Mouse (Mus musculus) midbrain, embryonic 16.5 days (tissue): ENCODE data around the gene Gm11146. TPM values are rescaled to one million over a fixed set of nuclear protein-coding genes. Genes with fewer than 3 reads are reported as not detected.

ENCODE experiments used
- ATAC-seq: fragments of 200-750 bp; cut with Nextera tagmentation; 2 replicates; pipeline ENCODE4 v1.8.0; 2017; ENCODE audit warnings: moderate TSS enrichment
- H3K27ac ChIP-seq: fragments of 300-500 bp; sonication (generic); 2 replicates; pipeline ENCODE4 v1.5.1; 2014; ENCODE audit warnings: mild to moderate bottlenecking, low read length, mixed read lengths
- H3K27me3 ChIP-seq: fragments of 300-500 bp; sonication (generic); 2 replicates; pipeline ENCODE4 v1.6.1; 2014; ENCODE audit warnings: low read depth, low read length, mixed read lengths; ENCODE audit not compliant: control insufficient read depth, insufficient read depth
- H3K36me3 ChIP-seq: fragments of 300-500 bp; sonication (generic); 2 replicates; pipeline ENCODE4 v1.6.1; 2014; ENCODE audit warnings: mild to moderate bottlenecking, low read length, moderate library complexity, mixed read lengths; ENCODE audit not compliant: control insufficient read depth, insufficient read depth
- H3K4me1 ChIP-seq: fragments of 300-500 bp; sonication (generic); 2 replicates; pipeline ENCODE4 v1.6.1; 2014; ENCODE audit warnings: mild to moderate bottlenecking, low read length, mixed read lengths; ENCODE audit not compliant: control insufficient read depth, insufficient read depth
- H3K4me2 ChIP-seq: fragments of 300-500 bp; sonication (generic); 2 replicates; pipeline ENCODE4 v1.6.1; 2014; ENCODE audit warnings: mild to moderate bottlenecking, low read length, mixed read lengths
- H3K4me3 ChIP-seq: fragments of 300-500 bp; sonication (generic); 2 replicates; pipeline ENCODE4 v1.5.1; 2014; ENCODE audit warnings: low read depth, mild to moderate bottlenecking, low read length, moderate library complexity, mixed read lengths
- H3K9ac ChIP-seq: fragments of 300-500 bp; sonication (generic); 2 replicates; pipeline ENCODE4 v1.6.1; 2014; ENCODE audit warnings: low read depth, low read length, mixed read lengths
- H3K9me3 ChIP-seq: fragments of 300-500 bp; sonication (generic); replicated peaks from 2 replicates; pipeline ENCODE4 v1.6.1; 2014; ENCODE audit warnings: mild to moderate bottlenecking, low read length, mixed read lengths; ENCODE audit not compliant: control insufficient read depth, poor library complexity, severe bottlenecking
- WGBS: fragments of 180-500 bp; shearing (Covaris S2); extraction: QIAGEN DNeasy Blood & Tissue Kit; methylation state at CpG from one replicate; pipeline ENCODE4 v1.1.7; 2014; 5-methylcytosine and 5-hydroxymethylcytosine counted together
- polyA plus RNA-seq: library from polyadenylated mRNA; unstranded; fragments of >200 nt; fragmentation: Nextera tagmentation; extraction: Ambion mirVana; gene quantifications from 2 replicates; pipeline ENCODE4 v1.2.1, GENCODE M21; 2015

Gene Gm11146
- polyA plus RNA-seq, 1 experiment from 2014 or later, result not detected

DNA sequence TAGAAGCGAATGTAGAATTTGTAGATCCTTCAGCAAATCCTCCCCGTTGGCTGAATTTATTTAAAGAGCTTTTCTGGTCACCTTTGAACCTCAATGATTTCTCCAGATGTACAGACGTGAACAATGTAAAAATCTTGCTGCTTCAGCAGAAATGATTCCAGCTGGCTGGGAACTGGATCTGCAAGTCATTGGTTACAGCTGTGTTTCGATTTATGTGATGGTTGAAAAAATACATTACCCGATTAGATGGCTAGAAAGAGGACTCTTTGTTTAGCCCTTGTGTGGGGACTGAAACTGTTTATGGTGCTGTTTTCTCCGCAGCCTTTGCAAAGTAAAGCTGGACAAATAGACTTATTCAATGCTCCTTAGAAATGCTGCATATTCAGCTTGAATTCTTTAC lies 34.6 kb upstream of the Gm11146 start:
- no peak for ATAC-seq
- Histone ChIP-seq H3K4me1 (peaks cover 8% of the 10 kb centered on the region), H3K9ac (no peak overlapping the region), H3K4me2 (no peak overlapping the region), H3K9me3 (no peaks in the 10 kb centered on the region), H3K27me3 (no peaks in the 10 kb centered on the region), H3K36me3 (no peaks in the 10 kb centered on the region), H3K27ac (peak overlapping the region; percentile 66; the same call in 1 of the 2 replicates), H3K4me3 (no peak overlapping the region)
- 17% methylated on average over 6 of the region's 6 CpGs for WGBS

DNA sequence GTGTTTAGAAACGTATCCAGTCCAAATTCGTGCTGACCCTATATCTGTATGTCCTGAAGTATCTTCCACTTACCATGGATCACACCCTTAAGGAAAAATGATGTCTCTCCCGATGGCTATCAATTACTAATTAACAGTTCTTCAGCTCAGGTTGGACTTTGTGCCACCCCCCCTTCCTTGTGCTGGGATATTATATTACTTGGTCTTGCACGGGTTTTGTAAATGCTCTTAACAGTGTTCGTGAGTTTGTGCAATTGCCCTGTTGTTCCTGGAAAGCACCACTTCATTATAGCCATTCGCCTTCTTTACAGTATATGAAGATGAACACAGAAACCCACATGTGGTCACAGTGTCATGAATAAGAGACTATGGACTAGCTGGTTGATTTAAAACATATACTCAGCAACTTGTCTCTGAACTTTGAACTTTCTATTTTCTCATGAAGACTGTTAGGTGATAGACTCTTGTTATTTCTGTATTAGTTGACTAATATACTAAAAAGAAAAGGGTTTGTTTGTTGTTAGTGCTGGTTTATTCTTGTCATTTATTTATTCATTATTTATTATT lies 30.5 kb upstream of the Gm11146 start:
- H3K27ac ChIP-seq, result no peak overlapping the region
- H3K4me3 ChIP-seq, result no peak overlapping the region
- no peaks in the 10 kb centered on the region for H3K27me3 ChIP-seq
- H3K36me3 ChIP-seq, result no peaks in the 10 kb centered on the region
- no peaks in the 10 kb centered on the region for H3K9me3 ChIP-seq
- 92% methylated on average over 6 of the region's 6 CpGs for WGBS
- no peak overlapping the region for H3K4me2 ChIP-seq
- peaks cover 8% of the 10 kb centered on the region for H3K4me1 ChIP-seq
- ATAC-seq, result no peak
- H3K9ac ChIP-seq, result no peak overlapping the region

DNA sequence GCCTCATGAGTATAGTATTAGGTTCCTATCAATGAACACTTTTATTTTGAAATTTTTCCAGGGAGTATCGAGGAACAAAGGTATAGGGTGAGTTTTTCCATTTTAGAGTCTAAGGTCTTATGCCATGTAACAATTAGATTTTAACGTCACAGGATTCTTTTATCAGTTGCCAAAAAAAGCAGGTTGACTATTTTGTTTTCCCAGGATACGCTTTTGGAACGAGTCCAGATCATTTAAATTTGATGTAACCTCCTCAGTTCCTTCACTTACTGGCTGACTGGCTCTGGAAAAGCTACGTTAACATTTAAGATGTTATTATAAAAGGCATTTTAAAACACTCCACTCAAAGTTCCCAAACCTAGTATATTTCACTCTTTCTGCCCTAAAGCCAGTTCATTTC lies 20.8 kb upstream of the Gm11146 start:
- H3K27ac ChIP-seq, result no peak overlapping the region
- no peaks in the 10 kb centered on the region for H3K9me3 ChIP-seq
- WGBS, result 54% methylated on average over 5 of the region's 5 CpGs
- H3K36me3 ChIP-seq, result no peaks in the 10 kb centered on the region
- H3K4me1 ChIP-seq, result no peaks in the 10 kb centered on the region
- H3K9ac ChIP-seq, result no peak overlapping the region
- H3K4me3 ChIP-seq, result no peak overlapping the region
- H3K4me2 ChIP-seq, result no peak overlapping the region
- H3K27me3 ChIP-seq, result no peaks in the 10 kb centered on the region
- ATAC-seq, result no peak

DNA sequence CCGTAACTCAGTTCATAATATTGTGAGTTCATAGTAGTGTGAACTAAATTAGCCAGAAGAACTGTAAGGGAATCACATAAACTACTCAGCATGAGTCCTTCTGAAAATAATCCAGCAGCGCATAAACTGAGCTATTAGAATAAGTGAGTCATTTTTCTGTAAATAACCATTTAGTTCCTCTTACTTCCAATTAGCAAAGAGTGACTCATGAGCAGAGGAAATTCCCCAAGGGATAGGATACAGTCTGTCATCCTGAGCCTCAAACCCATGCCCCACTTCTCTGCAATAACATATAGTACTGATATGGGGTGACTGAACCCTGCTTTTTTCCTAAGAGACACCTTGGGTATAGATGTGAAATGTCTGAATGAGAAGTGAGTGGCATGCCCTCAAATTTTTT lies 687 bp upstream of the Gm11146 start:
- H3K4me3 ChIP-seq, result no peak overlapping the region
- 81% methylated on average over 2 of the region's 2 CpGs for WGBS
- no peak overlapping the region for H3K4me2 ChIP-seq
- H3K9me3 ChIP-seq, result no peaks in the 10 kb centered on the region
- H3K4me1 ChIP-seq, result peaks cover 7% of the 10 kb centered on the region
- H3K36me3 ChIP-seq, result peaks cover 5% of the 10 kb centered on the region; the same call in 1 of the 2 replicates
- H3K27ac ChIP-seq, result no peak overlapping the region
- no peak overlapping the region for H3K9ac ChIP-seq
- no peak for ATAC-seq
- no peaks in the 10 kb centered on the region for H3K27me3 ChIP-seq

DNA sequence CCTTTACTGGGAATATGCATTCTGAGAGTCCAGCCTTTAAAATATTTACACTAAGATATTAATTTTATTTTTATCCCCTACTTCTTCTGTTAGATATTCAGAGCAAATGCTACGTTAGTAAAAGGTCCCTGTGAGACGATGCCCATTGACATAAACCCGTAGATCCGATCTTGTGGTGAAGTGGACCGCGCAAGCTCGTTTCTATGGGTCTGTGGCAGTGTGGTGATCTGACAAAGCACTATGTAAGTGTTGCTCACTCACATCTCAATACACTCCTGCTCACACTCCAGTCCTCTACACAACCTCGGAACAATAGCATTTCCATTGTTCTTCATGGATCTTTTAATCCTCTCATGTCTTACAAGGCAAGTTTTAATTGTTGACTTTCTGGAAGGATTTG lies 3.1 kb downstream of the Gm11146 start:
- H3K9ac ChIP-seq, result no peak overlapping the region; the same call in 1 of the 2 replicates
- H3K27ac ChIP-seq, result peak overlapping the region; percentile 10; the same call in 1 of the 2 replicates
- peaks cover 8% of the 10 kb centered on the region for H3K4me1 ChIP-seq
- H3K9me3 ChIP-seq, result no peaks in the 10 kb centered on the region
- H3K36me3 ChIP-seq, result peaks cover 5% of the 10 kb centered on the region; the same call in 1 of the 2 replicates
- H3K27me3 ChIP-seq, result no peaks in the 10 kb centered on the region
- peak overlapping the region; percentile 34 for H3K4me2 ChIP-seq
- no peak for ATAC-seq
- H3K4me3 ChIP-seq, result peak overlapping the region; percentile 12
- 58% methylated on average over 8 of the region's 8 CpGs for WGBS

DNA sequence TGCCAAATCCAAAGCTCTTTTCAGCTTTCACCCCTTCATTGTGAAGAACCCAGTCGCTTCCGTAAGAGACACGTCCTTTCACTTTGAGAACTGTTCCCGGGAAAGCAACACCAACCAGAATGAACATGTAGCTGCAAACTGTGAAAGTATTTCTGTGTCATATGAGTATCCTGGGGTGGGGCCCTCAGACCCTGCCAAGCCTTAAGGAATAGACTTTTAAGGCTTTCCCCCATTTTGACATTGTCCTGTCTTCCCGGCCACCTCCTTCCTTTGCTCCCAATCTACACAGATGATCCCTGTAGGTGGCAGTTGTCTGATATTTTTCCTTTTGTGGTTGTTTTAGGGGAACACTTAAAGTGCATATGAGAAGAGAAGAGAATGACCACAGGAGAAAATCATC lies 5.3 kb downstream of the Gm11146 start:
- peak overlapping the region; percentile 71 for H3K9ac ChIP-seq
- peak overlapping the region; percentile 49 for H3K4me2 ChIP-seq
- H3K36me3 ChIP-seq, result peaks cover 5% of the 10 kb centered on the region; the same call in 1 of the 2 replicates
- ATAC-seq, result no peak
- peaks cover 9% of the 10 kb centered on the region; the same call in 1 of the 2 replicates for H3K4me1 ChIP-seq
- WGBS, result 31% methylated on average over 5 of the region's 5 CpGs
- no peaks in the 10 kb centered on the region for H3K27me3 ChIP-seq
- H3K4me3 ChIP-seq, result peak overlapping the region; percentile 43
- H3K9me3 ChIP-seq, result no peaks in the 10 kb centered on the region
- peak overlapping the region; percentile 91 for H3K27ac ChIP-seq

DNA sequence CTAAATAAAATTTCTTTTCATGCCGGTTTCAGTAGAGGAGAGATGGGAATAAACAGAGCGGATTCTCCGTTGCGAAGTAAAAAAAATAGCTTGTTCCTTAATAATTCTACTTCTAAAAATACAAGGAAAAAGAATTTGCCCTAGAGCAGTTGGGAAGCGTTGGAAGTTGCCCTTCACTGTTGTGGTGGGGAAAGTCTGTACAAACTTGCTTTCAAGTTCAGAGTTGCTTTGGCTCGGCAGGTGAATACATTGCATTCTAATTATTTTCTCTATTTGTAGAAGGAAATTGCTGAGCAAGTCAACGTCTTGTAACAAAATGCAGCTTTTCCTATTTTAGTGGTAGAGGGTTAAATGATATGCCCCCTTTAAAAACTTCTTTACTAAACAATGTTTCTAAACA lies 6.2 kb downstream of the Gm11146 start:
- peak overlapping the region; percentile 55 for H3K4me2 ChIP-seq
- H3K27ac ChIP-seq, result peak overlapping the region; percentile 79
- peak overlapping the region; percentile 40 for H3K4me3 ChIP-seq
- no peaks in the 10 kb centered on the region for H3K27me3 ChIP-seq
- H3K36me3 ChIP-seq, result peaks cover 5% of the 10 kb centered on the region; the same call in 1 of the 2 replicates
- peaks cover 9% of the 10 kb centered on the region; the same call in 1 of the 2 replicates for H3K4me1 ChIP-seq
- H3K9me3 ChIP-seq, result no peaks in the 10 kb centered on the region
- peak overlapping the region; percentile 61; the same call in 1 of the 2 replicates for H3K9ac ChIP-seq
- 53% methylated on average over 7 of the region's 7 CpGs for WGBS
- no peak for ATAC-seq

DNA sequence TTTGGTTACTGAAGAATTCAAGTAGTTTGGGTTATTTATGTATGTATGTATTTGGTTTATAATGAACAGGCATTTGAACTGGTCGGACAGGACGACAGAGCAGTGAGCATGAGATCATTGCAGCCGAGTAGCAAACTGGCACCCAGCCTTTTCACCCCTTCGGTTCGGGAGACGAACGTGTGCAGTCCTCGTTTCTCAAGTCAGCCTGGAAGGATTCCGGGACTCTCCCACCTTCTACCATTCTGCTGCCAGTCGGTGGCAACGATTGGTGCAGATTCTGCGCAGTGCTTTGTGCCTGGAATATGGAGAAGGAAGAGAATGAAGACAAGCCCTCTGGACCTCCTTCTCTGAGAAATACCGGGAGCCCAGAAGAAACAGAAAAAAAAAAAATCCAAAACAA lies 7.3 kb downstream of the Gm11146 start:
- H3K4me2 ChIP-seq, result peak overlapping the region; percentile 55
- H3K27me3 ChIP-seq, result no peaks in the 10 kb centered on the region
- H3K36me3 ChIP-seq, result peaks cover 3% of the 10 kb centered on the region; the same call in 1 of the 2 replicates
- peak; percentile 69 for ATAC-seq
- H3K4me1 ChIP-seq, result peaks cover 9% of the 10 kb centered on the region; the same call in 1 of the 2 replicates
- peak overlapping the region; percentile 40 for H3K4me3 ChIP-seq
- 29% methylated on average over 13 of the region's 13 CpGs for WGBS
- no peaks in the 10 kb centered on the region for H3K9me3 ChIP-seq
- H3K27ac ChIP-seq, result peak overlapping the region; percentile 93
- peak overlapping the region; percentile 54 for H3K9ac ChIP-seq

DNA sequence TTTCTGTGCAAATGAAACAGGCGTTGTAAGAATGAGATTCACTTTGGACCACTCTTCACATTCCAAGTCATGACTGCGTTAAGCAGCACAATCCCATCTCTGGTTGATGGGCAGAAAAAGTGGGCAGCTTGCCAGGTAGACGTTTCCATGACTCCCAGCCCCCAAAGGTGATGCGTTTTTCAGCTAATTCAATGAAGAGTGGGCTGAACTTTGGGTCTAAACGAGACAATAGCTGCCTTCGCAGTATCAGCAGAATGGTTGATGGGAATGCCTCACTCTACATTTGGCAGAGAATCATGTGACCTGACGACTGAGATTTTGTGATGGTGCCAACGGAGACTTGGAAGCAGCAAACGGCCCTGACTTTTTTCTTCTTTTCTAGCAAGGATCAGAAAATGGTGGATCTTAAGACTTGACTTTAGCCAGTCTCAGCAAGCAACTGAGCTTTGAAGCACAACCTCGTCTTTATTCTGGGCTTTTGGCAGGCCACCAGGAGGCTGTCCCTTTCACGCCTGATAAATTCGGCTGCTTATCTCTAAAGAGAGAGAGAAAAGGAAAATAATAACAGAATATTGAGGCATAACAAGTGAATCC lies 8.0 kb downstream of the Gm11146 start:
- Histone ChIP-seq H3K27ac (peak overlapping the region; percentile 93), H3K9ac (peak overlapping the region; percentile 55), H3K9me3 (no peaks in the 10 kb centered on the region), H3K4me1 (peaks cover 9% of the 10 kb centered on the region; the same call in 1 of the 2 replicates), H3K4me3 (peak overlapping the region; percentile 40), H3K4me2 (peak overlapping the region; percentile 55), H3K27me3 (no peaks in the 10 kb centered on the region), H3K36me3 (no peaks in the 10 kb centered on the region)
- peak; percentile 88 for ATAC-seq
- WGBS, result 12% methylated on average over 12 of the region's 12 CpGs
